Mouse (Mus musculus) CH12.LX (cell line): Measurements from ENCODE around the gene Sap25.

ENCODE experiments used
- BHLHE40 ChIP-seq: IDR thresholded peaks from 2 replicates; pipeline ENCODE4 v1.6.1; 2011; ENCODE audit warnings: mild to moderate bottlenecking, low read depth, low read length, improper control_type of control experiment
- CTCF ChIP-seq, 2 experiments: IDR thresholded peaks in 1 of 2; conservative IDR thresholded peaks in 1 of 2; 2 replicates each; pipeline ENCODE4 v1.5.1; 2011 to 2012; ENCODE audit warnings: low read depth in 2 of 2, low read length in 2 of 2, improper control_type of control experiment in 1 of 2, inconsistent platforms in 1 of 2, mild to moderate bottlenecking in 1 of 2, moderate library complexity in 1 of 2
- E2F4 ChIP-seq: IDR thresholded peaks from 2 replicates; pipeline ENCODE4 v1.6.1; 2011; ENCODE audit warnings: low read depth, low read length, improper control_type of control experiment; ENCODE audit not compliant: insufficient replicate concordance
- EP300 ChIP-seq: IDR thresholded peaks from 2 replicates; pipeline ENCODE4 v1.6.1; 2011; ENCODE audit warnings: low read length, improper control_type of control experiment
- MAFK ChIP-seq: IDR thresholded peaks from 2 replicates; pipeline ENCODE4 v1.6.1; 2011; ENCODE audit warnings: low read length, improper control_type of control experiment; ENCODE audit not compliant: insufficient replicate concordance
- MYC ChIP-seq: IDR thresholded peaks from 2 replicates; pipeline ENCODE4 v1.6.1; 2011; ENCODE audit warnings: low read depth, mild to moderate bottlenecking, improper control_type of control experiment, low read length
- NRF1 ChIP-seq: IDR thresholded peaks from 2 replicates; pipeline ENCODE4 v1.6.1; 2014; ENCODE audit warnings: low read depth, mild to moderate bottlenecking, inconsistent platforms, low read length, improper control_type of control experiment, moderate library complexity
- POLR2A ChIP-seq: IDR thresholded peaks from 2 replicates; pipeline ENCODE4 v1.6.1; 2011; ENCODE audit warnings: low read depth, mild to moderate bottlenecking, improper control_type of control experiment, low read length
- TCF12 ChIP-seq: IDR thresholded peaks from 2 replicates; pipeline ENCODE4 v1.6.1; 2014; ENCODE audit warnings: low read depth, mild to moderate bottlenecking, inconsistent platforms, low read length, improper control_type of control experiment
- USF1 ChIP-seq: IDR thresholded peaks from 2 replicates; pipeline ENCODE4 v1.6.1; 2014; ENCODE audit warnings: low read depth, mild to moderate bottlenecking, inconsistent platforms, low read length, improper control_type of control experiment
- ZC3H11A ChIP-seq: IDR thresholded peaks from 2 replicates; pipeline ENCODE4 v1.6.1; 2012; ENCODE audit warnings: low read depth, mild to moderate bottlenecking, inconsistent platforms, low read length, improper control_type of control experiment

- TF ChIP-seq USF1 (no peak), EP300 (no peak), E2F4 (no peak), TCF12 (no peak), CTCF (conservative IDR thresholded peaks at IDR 0.05 in 1 of 2, IDR thresholded peaks at IDR 0.05 in 1 of 2; ENCODE audit: low read depth in 2 of 2, low read length in 2 of 2) (no peak), POLR2A (no peak), ZC3H11A (no peak), MYC (no peak), BHLHE40 (no peak), MAFK (no peak), NRF1 (no peak)
Observed at GRCm38 (mm10) chr5:137690531-137690930, 49.4 kb downstream of the Sap25 start.
